Mouse (Mus musculus) left cerebral cortex, adult 18-20 months (tissue): Measurements from ENCODE around the gene Edem3. TPM values are rescaled to one million over a fixed set of nuclear protein-coding genes. Genes with fewer than 3 reads are reported as not detected.

ENCODE experiments used
- DNase-seq, 2 experiments: peaks; one replicate each; pipeline ENCODE4 v3.0.0; 2021 to 2022; ENCODE audit warnings: low spot score in 2 of 2, mixed read lengths in 1 of 2
- total RNA-seq, 2 experiments: library from RNA; stranded (reverse); gene quantifications; 2 replicates each; pipeline ENCODE4 v1.2.3; 2021

Edem3 gene
- total RNA-seq, 2 experiments from 2014 or later: 36.3 to 40.9 TPM

- no peak for DNase-seq
Measured at GRCm38 (mm10) chr1:151861334-151861995, 106.3 kb downstream of the Edem3 start.

- DNase-seq: no peak
Measured at GRCm38 (mm10) chr1:151862109-151862508, 106.9 kb downstream of the Edem3 start.

GRCm38 (mm10) chr1:151863135-151863796 lies 108.1 kb downstream of the Edem3 start:
- DNase-seq: no peak

- DNase-seq: no peak
Measured at GRCm38 (mm10) chr1:151863797-151864147, 108.6 kb downstream of the Edem3 start.

GRCm38 (mm10) chr1:151864326-151864725 lies 109.2 kb downstream of the Edem3 start:
- no peak for DNase-seq

Other genes starting within 250 kb of the Edem3 start
- 1 to 10 TPM; 1.4 to 1.5 TPM for gene Fam129a, start 184.2 kb upstream of the Edem3 start, total RNA-seq